Mouse (Mus musculus): ENCODE data around the gene Eif3c.

GRCm38 (mm10) chr7:126607064-126607463 lies 40.9 kb upstream of the Eif3c start:
- TF ChIP-seq POLR2A (IDR thresholded peaks at IDR 0.05; ENCODE audit: insufficient read length, low read depth), result no peak
- no peak for TF ChIP-seq TCF12 (IDR thresholded peaks at IDR 0.05; ENCODE audit: insufficient read depth, poor library complexity, severe bottlenecking)
- TF ChIP-seq MYOG (IDR thresholded peaks at IDR 0.05; ENCODE audit: control insufficient read depth in 1 of 3, insufficient read depth in 1 of 3, insufficient read length in 2 of 3, low read depth in 2 of 3), result no peak
- TF ChIP-seq USF1 (IDR thresholded peaks at IDR 0.05; ENCODE audit: low read depth), result no peak
- no peak for TF ChIP-seq MAX (IDR thresholded peaks at IDR 0.05; ENCODE audit: low read depth)
- no peak for TF ChIP-seq TCF3 (IDR thresholded peaks at IDR 0.05; ENCODE audit: insufficient read length, low read depth)
- TF ChIP-seq MYOD1 (IDR thresholded peaks at IDR 0.05; ENCODE audit: control insufficient read depth in 1 of 3, insufficient read length in 2 of 3, low read depth in 2 of 3), result no peak
